Mouse (Mus musculus): ENCODE measurements at regions not wholly inside any gene's neighbourhood (a gene's known extent, or its start where the extent isn't known, plus 50 kb on each side); places are given as distances from the start of the nearest gene placed in this dataset.
A peak's percentile ranks its signal among the peaks of the same experiment; 100 is the strongest.

GRCm38 (mm10) chr13:52015496-52015895 lies 169.0 kb downstream of the Gadd45g start:
- no peak for DNase-seq (ENCODE audit: low read depth)

- DNase-seq (ENCODE audit: low read depth): peak; percentile 74
Measured at GRCm38 (mm10) chr13:52017598-52018190, 171.2 kb downstream of the Gadd45g start.

GRCm38 (mm10) chr13:52019647-52020046 lies 173.2 kb downstream of the Gadd45g start:
- no peak for DNase-seq (ENCODE audit: low read depth)

GRCm38 (mm10) chr13:52021150-52021549 lies 174.7 kb downstream of the Gadd45g start:
- no peak for DNase-seq (ENCODE audit: low read depth)

- no peak for DNase-seq (ENCODE audit: low read depth)
Measured at GRCm38 (mm10) chr13:52021828-52022227, 175.3 kb downstream of the Gadd45g start.

GRCm38 (mm10) chr13:52022529-52022928 lies 176.1 kb downstream of the Gadd45g start:
- DNase-seq (ENCODE audit: low read depth): no peak

GRCm38 (mm10) chr13:52024349-52024748 lies 177.9 kb downstream of the Gadd45g start:
- DNase-seq (ENCODE audit: low read depth): no peak

- DNase-seq (ENCODE audit: low read depth): no peak
Measured at GRCm38 (mm10) chr13:52024832-52025481, 178.5 kb downstream of the Gadd45g start.

GRCm38 (mm10) chr13:52025482-52025848 lies 179.0 kb downstream of the Gadd45g start:
- no peak for DNase-seq (ENCODE audit: low read depth)

- DNase-seq (ENCODE audit: low read depth): peak; percentile 60
Measured at GRCm38 (mm10) chr13:52026291-52026690, 179.8 kb downstream of the Gadd45g start.

GRCm38 (mm10) chr13:52029868-52030422 lies 183.5 kb downstream of the Gadd45g start:
- DNase-seq (ENCODE audit: low read depth): no peak

GRCm38 (mm10) chr13:52031465-52031864 lies 185.0 kb downstream of the Gadd45g start:
- no peak for DNase-seq (ENCODE audit: low read depth)

- no peak for DNase-seq (ENCODE audit: low read depth)
Measured at GRCm38 (mm10) chr13:52035731-52036130, 189.3 kb downstream of the Gadd45g start.

GRCm38 (mm10) chr13:52036351-52036750 lies 189.9 kb downstream of the Gadd45g start:
- DNase-seq (ENCODE audit: low read depth): no peak

GRCm38 (mm10) chr13:52037218-52037617 lies 190.7 kb downstream of the Gadd45g start:
- no peak for DNase-seq (ENCODE audit: low read depth)

- peak; percentile 23 for DNase-seq (ENCODE audit: low read depth)
Measured at GRCm38 (mm10) chr13:52041467-52042421, 195.3 kb downstream of the Gadd45g start.

- DNase-seq (ENCODE audit: low read depth): no peak
Measured at GRCm38 (mm10) chr13:52042867-52043266, 196.4 kb downstream of the Gadd45g start.

GRCm38 (mm10) chr13:52043916-52044315 lies 197.4 kb downstream of the Gadd45g start:
- DNase-seq (ENCODE audit: low read depth): no peak

GRCm38 (mm10) chr13:52045349-52045748 lies 198.9 kb downstream of the Gadd45g start:
- no peak for DNase-seq (ENCODE audit: low read depth)

GRCm38 (mm10) chr13:52046020-52046419 lies 199.5 kb downstream of the Gadd45g start:
- DNase-seq (ENCODE audit: low read depth): no peak

GRCm38 (mm10) chr13:52046700-52047099 lies 200.2 kb downstream of the Gadd45g start:
- DNase-seq (ENCODE audit: low read depth): no peak

- DNase-seq (ENCODE audit: low read depth): no peak
Measured at GRCm38 (mm10) chr13:52047937-52048336, 201.5 kb downstream of the Gadd45g start.

Data from 416B (cell line).